Mouse (Mus musculus) neural tube, embryonic 11.5 days (tissue): Measurements from ENCODE around the gene Padi1. TPM values are rescaled to one million over a fixed set of nuclear protein-coding genes. Genes with fewer than 3 reads are reported as not detected.

Source experiments
- ATAC-seq: fragments of 200-750 bp; cut with Nextera tagmentation; 2 replicates; pipeline ENCODE4 v1.8.0; 2017; ENCODE audit warnings: moderate number of reproducible peaks, mild to moderate bottlenecking, moderate TSS enrichment, moderate library complexity; ENCODE audit not compliant: insufficient read depth, low FRiP score, low TSS enrichment
- DNase-seq: peaks from one replicate; pipeline ENCODE4 v3.0.0-alpha.2; 2015; ENCODE audit warnings: low spot score
- H3K27ac ChIP-seq: fragments of 300-500 bp; sonication (generic); 2 replicates; pipeline ENCODE4 v1.5.1; 2014; ENCODE audit warnings: low read depth, mild to moderate bottlenecking, low read length
- H3K27me3 ChIP-seq: fragments of 300-500 bp; sonication (generic); 2 replicates; pipeline ENCODE4 v1.6.1; 2014; ENCODE audit warnings: mild to moderate bottlenecking, low read length, mixed read lengths; ENCODE audit not compliant: control insufficient read depth, insufficient read depth
- H3K36me3 ChIP-seq: fragments of 300-500 bp; sonication (generic); 2 replicates; pipeline ENCODE4 v1.6.1; 2014; ENCODE audit warnings: mild to moderate bottlenecking, low read length, moderate library complexity, mixed read lengths; ENCODE audit not compliant: control insufficient read depth, insufficient read depth
- H3K4me1 ChIP-seq: fragments of 300-500 bp; sonication (generic); 2 replicates; pipeline ENCODE4 v1.6.1; 2014; ENCODE audit warnings: low read length, mixed read lengths; ENCODE audit not compliant: control insufficient read depth, insufficient read depth
- H3K4me2 ChIP-seq: fragments of 300-500 bp; sonication (generic); 2 replicates; pipeline ENCODE4 v1.6.1; 2014; ENCODE audit warnings: low read depth, mild to moderate bottlenecking, moderate library complexity
- H3K4me3 ChIP-seq: fragments of 300-500 bp; sonication (generic); 2 replicates; pipeline ENCODE4 v1.5.1; 2014; ENCODE audit warnings: low read depth, low read length
- H3K9ac ChIP-seq: fragments of 300-500 bp; sonication (generic); 2 replicates; pipeline ENCODE4 v1.6.1; 2014; ENCODE audit warnings: mild to moderate bottlenecking, low read length
- H3K9me3 ChIP-seq: fragments of 300-500 bp; sonication (generic); 2 replicates; pipeline ENCODE4 v1.6.1; 2016; ENCODE audit warnings: low read length; ENCODE audit not compliant: control insufficient read depth
- WGBS: fragments of 180-500 bp; shearing (Covaris S2); extraction: QIAGEN DNeasy Blood & Tissue Kit; methylation state at CpG from one replicate; pipeline ENCODE4 v1.1.7; 2014; 5-methylcytosine and 5-hydroxymethylcytosine counted together
- polyA plus RNA-seq: library from polyadenylated mRNA; unstranded; fragments of >200 nt; fragmentation: Nextera tagmentation; extraction: Ambion mirVana; gene quantifications from 2 replicates; pipeline ENCODE4 v1.2.1, GENCODE M21; 2014

Gene Padi1
- polyA plus RNA-seq, 1 experiment from 2014 or later = not detected

DNA sequence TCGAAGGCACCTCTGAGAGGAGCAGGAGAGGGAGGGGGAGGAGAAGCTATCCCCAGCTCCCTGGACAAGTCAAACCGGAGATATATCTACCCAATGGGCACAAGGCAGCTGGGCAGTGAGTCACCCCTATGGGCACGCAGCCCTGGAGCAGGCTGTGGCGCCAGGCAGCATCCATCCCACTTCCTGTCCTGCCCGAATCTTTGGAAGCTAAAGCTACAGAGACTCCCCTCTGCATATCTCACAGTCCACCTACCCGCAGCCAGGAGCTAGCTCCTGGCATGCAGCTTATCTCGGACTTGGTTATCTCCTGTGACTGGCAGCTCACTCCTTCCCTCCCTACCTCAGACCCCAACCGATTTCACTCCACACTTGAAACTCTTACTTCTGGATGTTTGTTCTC is 36.5 kb downstream of the Padi1 start:
- H3K4me2 ChIP-seq = no peak overlapping the region
- H3K27me3 ChIP-seq = no peaks in the 10 kb centered on the region
- no peaks in the 10 kb centered on the region for H3K9me3 ChIP-seq
- DNase-seq (no peak), ATAC-seq (no peak)
- no peak overlapping the region for H3K27ac ChIP-seq
- 86% methylated on average over 8 of the region's 8 CpGs for WGBS
- no peaks in the 10 kb centered on the region for H3K36me3 ChIP-seq
- no peak overlapping the region for H3K4me3 ChIP-seq
- no peak overlapping the region for H3K9ac ChIP-seq
- H3K4me1 ChIP-seq = no peaks in the 10 kb centered on the region

DNA sequence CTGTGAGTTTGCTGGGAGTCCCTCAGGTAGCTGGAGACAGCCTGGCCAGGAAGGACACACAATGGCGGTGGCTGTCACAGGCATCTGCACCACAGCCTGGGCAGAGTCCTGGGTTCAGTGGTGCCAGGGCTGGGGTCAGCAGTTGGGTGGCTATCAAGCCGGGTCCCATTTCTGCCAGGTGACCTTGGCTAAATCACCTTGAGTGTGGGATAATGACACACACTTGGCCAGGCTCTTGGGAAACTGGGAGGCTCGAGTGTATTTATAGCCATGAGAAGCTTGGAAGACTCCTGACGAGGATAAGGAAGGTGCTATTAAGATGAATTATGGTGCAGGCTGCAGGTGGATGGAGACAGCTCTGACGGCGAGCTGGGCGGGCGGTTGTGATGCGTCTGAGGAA is 41.0 kb downstream of the Padi1 start:
- Histone ChIP-seq H3K36me3 (no peaks in the 10 kb centered on the region), H3K9me3 (no peaks in the 10 kb centered on the region), H3K27ac (no peak overlapping the region), H3K27me3 (no peaks in the 10 kb centered on the region), H3K4me3 (no peak overlapping the region), H3K4me1 (no peaks in the 10 kb centered on the region), H3K9ac (no peak overlapping the region), H3K4me2 (no peak overlapping the region)
- ATAC-seq (no peak), DNase-seq (no peak)
- WGBS = 81% methylated on average over 9 of the region's 9 CpGs

DNA sequence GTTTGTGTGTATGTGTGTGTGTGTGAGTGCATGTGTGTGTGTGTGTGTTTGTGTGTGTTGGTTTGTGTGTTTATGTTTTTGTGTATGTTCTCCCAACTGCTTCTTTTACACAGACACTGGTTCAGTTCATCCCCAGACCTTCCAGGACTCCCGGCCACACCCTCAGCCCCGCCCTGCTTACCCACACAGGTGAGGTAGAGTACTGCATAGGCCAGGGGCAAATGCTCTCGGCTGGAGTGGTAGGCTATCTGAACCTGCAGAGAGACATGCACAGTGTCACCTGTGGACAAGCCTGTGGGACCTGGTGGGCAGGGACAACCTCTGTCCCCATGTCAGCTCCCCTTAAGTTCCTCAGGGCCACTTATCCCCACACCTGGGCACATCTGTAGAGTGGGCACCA is 44.2 kb downstream of the Padi1 start:
- ATAC-seq = no peak
- Histone ChIP-seq H3K4me2 (no peak overlapping the region), H3K4me1 (no peaks in the 10 kb centered on the region)

DNA sequence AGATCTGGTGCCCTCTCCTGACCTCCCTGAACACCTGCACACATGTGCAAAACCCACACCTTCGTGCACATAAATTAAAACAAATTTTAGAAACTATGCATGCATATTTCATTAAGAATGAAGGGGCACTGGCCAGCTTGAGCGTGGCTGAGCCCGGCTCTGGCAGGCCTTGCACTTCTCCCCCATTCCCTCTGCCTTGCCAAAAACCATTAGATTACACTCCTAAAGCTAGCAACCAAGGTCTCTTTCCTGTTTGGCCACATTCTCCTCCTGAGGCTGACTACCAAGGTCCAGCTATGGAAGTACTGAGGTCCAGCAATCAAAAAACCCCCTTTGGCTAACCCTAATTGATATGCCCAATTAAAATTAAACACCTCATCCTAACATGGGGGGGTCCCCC is 48.8 kb downstream of the Padi1 start:
- DNase-seq (no peak), ATAC-seq (no peak)
- H3K4me2 ChIP-seq = no peak overlapping the region
- H3K4me1 ChIP-seq = no peaks in the 10 kb centered on the region
- no peak overlapping the region for H3K27ac ChIP-seq
- no peaks in the 10 kb centered on the region for H3K36me3 ChIP-seq
- no peaks in the 10 kb centered on the region for H3K9me3 ChIP-seq
- WGBS = 88% methylated on average over 3 of the region's 3 CpGs
- H3K4me3 ChIP-seq = no peak overlapping the region
- no peak overlapping the region for H3K9ac ChIP-seq
- no peaks in the 10 kb centered on the region for H3K27me3 ChIP-seq

More for the DNA sequence above, 44.2 kb downstream of the Padi1 start:
- Histone ChIP-seq H3K27ac (no peak overlapping the region), H3K9me3 (no peaks in the 10 kb centered on the region), H3K27me3 (no peaks in the 10 kb centered on the region), H3K4me3 (no peak overlapping the region), H3K36me3 (no peaks in the 10 kb centered on the region), H3K9ac (no peak overlapping the region)
- DNase-seq = no peak
- 68% methylated on average over 3 of the region's 3 CpGs for WGBS

DNA sequence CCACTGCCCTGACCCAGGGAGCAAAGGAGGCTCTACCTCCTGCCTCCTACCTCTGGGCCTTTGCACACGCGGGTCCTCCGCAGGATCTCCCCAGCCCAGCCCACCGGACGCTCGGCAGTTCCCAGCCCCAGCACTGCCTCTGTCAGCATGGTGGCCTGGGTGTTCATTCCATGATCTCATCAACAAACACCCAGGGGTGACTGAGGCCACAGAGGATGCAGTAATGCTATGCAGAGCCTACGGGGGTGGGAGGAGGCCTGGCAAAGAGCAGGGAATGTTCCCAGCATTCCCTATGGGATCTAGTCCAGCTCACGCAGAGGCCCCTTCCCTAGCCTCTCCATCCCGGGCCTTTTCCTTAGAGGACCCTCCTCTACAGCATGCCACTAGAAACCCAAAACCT is 50.9 kb downstream of the Padi1 start:
- Histone ChIP-seq H3K9ac (no peak overlapping the region), H3K4me2 (no peak overlapping the region), H3K27ac (no peak overlapping the region), H3K9me3 (no peaks in the 10 kb centered on the region), H3K4me3 (no peak overlapping the region), H3K4me1 (no peaks in the 10 kb centered on the region), H3K36me3 (no peaks in the 10 kb centered on the region), H3K27me3 (no peaks in the 10 kb centered on the region)
- whole genome bisulfite sequencing = 87% methylated on average over 9 of the region's 9 CpGs
- DNase-seq (no peak), ATAC-seq (no peak)

DNA sequence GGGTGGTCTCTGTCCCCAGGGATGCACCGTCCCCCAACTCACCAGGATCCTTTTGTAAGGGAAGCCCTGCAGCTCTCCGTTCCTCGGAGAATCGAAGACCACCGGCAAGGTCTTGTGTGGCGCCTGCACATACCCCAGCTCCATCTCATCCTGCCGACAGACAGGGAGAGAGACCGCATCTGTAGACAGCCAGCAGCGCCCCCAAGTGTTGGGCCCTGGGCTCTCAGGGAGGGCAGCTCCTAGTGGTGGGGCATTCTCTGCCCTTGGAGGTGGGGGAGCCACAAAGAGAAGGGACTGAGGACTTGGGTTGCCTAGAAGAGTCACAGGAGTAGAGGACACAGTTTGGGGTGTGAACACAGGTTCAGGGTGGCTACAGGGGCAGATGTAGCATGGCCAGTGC is 51.8 kb downstream of the Padi1 start:
- H3K9ac ChIP-seq = no peak overlapping the region
- no peak overlapping the region for H3K4me2 ChIP-seq
- 48% methylated on average over 9 of the region's 9 CpGs for WGBS
- no peak overlapping the region for H3K27ac ChIP-seq
- H3K4me1 ChIP-seq = no peaks in the 10 kb centered on the region
- no peaks in the 10 kb centered on the region for H3K27me3 ChIP-seq
- no peak overlapping the region for H3K4me3 ChIP-seq
- H3K36me3 ChIP-seq = no peaks in the 10 kb centered on the region
- ATAC-seq (no peak), DNase-seq (no peak)
- no peaks in the 10 kb centered on the region for H3K9me3 ChIP-seq

DNA sequence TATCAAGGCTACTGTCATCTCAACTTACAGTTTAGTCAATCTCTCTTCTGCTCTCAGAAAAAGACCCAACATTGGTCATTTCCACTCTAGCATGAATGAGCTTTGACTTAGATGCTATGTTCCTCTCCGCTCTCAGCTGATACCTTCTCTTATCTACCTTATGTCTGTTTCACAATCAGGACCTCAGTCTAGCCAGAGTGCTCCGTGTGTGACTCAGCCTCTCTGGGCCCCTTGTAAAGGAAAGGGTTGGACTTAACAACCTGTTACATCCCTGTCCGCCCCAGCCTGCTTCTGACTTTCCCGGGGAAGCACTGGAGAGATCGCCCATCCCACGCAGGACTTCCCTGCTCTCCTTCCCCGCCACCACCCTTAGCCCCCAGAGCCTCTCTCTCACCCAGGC is 53.0 kb downstream of the Padi1 start:
- 90% methylated on average over 7 of the region's 7 CpGs for WGBS
- no peak for ATAC-seq

DNA sequence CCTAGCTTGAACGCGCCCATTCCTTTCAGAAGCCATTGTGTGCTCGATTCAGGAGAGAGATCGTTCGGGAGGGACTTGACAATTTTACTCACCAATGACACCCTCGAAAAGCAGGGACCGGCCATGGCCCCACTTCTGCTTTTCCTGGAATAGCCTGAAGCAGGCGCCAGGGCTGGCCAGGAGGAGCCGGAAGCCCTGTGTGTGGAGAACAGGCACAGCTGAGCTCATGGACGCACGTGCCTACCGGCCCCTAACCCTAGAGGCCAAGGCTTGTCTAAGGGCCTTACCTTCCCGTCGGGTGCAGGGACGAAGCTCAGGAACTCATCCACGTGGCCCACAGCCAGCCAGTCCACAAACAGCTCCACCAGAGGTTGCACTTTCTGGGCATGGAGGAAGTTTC is 54.5 kb downstream of the Padi1 start:
- Histone ChIP-seq H3K9ac (no peak overlapping the region), H3K27ac (no peak overlapping the region), H3K36me3 (no peaks in the 10 kb centered on the region), H3K27me3 (no peaks in the 10 kb centered on the region), H3K4me2 (no peak overlapping the region), H3K9me3 (no peaks in the 10 kb centered on the region), H3K4me1 (no peaks in the 10 kb centered on the region), H3K4me3 (no peak overlapping the region)
- ATAC-seq = no peak
- 79% methylated on average over 16 of the region's 16 CpGs for WGBS
- no peak for DNase-seq

More for the DNA sequence above, 53.0 kb downstream of the Padi1 start:
- H3K36me3 ChIP-seq = no peaks in the 10 kb centered on the region
- no peak overlapping the region for H3K4me2 ChIP-seq
- DNase-seq = no peak
- H3K27me3 ChIP-seq = no peaks in the 10 kb centered on the region
- H3K4me3 ChIP-seq = no peak overlapping the region
- H3K4me1 ChIP-seq = no peaks in the 10 kb centered on the region
- H3K9me3 ChIP-seq = no peaks in the 10 kb centered on the region
- H3K9ac ChIP-seq = no peak overlapping the region
- H3K27ac ChIP-seq = no peak overlapping the region

DNA sequence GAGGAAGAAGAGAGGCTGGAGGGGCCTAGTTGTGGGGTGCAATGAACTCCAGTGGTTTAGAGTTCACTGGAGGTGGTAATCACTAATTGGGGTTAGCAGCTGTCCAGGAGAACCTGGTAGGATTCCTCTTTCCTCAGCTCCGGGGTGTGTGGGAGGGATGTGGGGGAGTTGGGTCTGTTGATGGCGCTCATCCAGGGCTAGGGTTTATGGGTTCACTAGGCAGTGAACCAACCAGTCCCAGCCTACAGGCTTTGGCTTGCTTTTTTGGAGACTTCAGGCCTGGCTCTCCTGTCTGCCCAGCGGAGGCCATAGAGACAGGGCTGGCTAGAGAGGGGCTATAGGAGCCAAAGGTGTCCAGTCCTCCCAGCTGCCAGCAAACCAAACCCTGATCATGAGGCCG is 55.6 kb downstream of the Padi1 start:
- 83% methylated on average over 4 of the region's 4 CpGs for WGBS

More for the DNA sequence above, 55.6 kb downstream of the Padi1 start:
- Histone ChIP-seq H3K36me3 (no peaks in the 10 kb centered on the region), H3K9ac (no peak overlapping the region), H3K27me3 (no peaks in the 10 kb centered on the region), H3K27ac (no peak overlapping the region), H3K9me3 (no peaks in the 10 kb centered on the region), H3K4me3 (no peak overlapping the region), H3K4me2 (no peak overlapping the region), H3K4me1 (no peaks in the 10 kb centered on the region)
- DNase-seq = no peak
- no peak for ATAC-seq
